Mouse (Mus musculus) ovary, postnatal 36 days (tissue): ENCODE results near the gene Ubr2.

ENCODE experiments used
- DNase-seq: peaks from one replicate; pipeline ENCODE4 v3.0.0; 2022; ENCODE audit warnings: low spot score, mixed read lengths

Ubr2 gene

DNA sequence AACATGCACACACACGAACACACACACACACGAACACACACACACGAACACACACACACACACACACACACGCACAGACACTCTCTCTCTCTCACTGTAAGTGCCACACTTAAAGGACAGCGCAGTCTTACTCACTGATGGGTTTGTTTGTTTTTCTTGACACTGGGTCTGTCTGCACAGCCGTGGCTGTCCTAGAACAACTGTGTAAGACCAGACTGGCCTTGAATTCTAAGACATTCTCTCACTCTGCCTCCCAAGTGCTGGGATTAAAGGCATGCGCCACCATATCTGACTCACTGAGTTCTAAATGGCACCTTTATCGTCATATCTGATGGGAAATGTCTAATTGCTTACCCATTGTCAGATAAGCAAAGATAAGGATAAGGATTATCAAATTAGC lies 7.1 kb downstream of the Ubr2 start:
- DNase-seq = no peak

- DNase-seq = no peak
Observed at GRCm38 (mm10) chr17:47002401-47002800, 8.0 kb downstream of the Ubr2 start.

DNA sequence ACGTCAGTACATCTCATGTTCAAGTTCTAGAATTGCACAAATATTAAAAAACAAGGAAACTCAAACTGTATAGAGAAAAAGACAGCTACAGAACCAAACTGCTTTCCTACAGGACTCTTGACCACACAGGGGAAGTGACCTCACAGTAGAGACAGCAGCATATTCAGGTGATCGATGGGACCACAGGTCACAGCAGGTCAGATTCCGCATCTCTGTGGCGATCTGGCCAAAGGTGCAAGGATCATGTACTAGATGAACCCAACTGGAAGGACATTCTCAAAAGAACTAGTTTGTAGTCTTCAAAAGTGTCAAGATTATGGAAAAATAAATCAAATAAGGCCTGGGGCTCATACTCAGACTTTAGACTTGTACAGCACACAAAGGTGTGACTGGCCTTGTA lies 11.5 kb downstream of the Ubr2 start:
- DNase-seq = no peak

- no peak for DNase-seq
Observed at GRCm38 (mm10) chr17:46996484-46996883, 13.9 kb downstream of the Ubr2 start.

GRCm38 (mm10) chr17:46995621-46996020 lies 14.7 kb downstream of the Ubr2 start:
- DNase-seq = no peak

- no peak for DNase-seq
Observed at GRCm38 (mm10) chr17:46994641-46995398, 15.5 kb downstream of the Ubr2 start.

- DNase-seq = no peak
Observed at GRCm38 (mm10) chr17:46993625-46994024, 16.7 kb downstream of the Ubr2 start.

DNA sequence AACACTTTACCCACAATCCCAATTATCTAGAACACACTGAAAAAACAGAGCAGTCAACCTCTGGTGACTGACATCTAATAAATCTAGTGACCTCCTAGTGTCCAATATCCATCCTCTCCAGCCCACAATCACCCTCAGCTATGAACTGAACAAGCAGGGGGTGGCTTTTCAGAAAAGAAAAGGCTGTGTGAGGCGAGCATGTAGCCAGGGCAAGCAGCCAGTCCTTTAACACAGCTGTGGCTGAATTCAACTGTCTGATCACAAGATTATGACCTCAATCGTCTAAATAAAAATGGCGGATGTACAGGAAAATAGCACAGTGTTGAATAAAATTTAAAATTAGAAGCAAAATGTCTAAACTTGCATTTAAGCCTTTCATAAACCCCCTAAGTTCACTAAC lies 22.7 kb downstream of the Ubr2 start:
- DNase-seq = no peak

DNA sequence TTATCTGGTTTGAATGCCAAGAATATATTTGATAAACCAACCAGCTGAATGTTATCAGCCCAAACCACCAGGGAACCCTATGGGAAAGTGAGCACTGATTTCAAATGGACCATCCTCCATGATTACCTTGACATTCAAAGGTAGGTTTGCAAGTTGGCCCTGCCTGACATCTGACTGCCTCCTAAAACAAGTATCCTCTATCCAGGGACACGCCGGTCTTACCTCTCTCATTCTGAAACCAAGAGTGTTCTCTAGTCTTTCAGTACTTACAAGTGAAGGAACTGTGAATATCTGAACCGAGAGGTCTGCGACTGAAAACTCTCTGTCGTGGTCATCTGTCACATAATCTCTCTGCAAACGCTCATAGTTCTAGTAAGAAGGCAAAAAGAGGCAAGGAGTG lies 30.3 kb downstream of the Ubr2 start:
- no peak for DNase-seq

GRCm38 (mm10) chr17:46975183-46975582 lies 35.2 kb downstream of the Ubr2 start:
- DNase-seq = peak; percentile 46

- DNase-seq = no peak
Observed at GRCm38 (mm10) chr17:46972603-46973002, 37.8 kb downstream of the Ubr2 start.

GRCm38 (mm10) chr17:46966892-46967291 lies 43.5 kb downstream of the Ubr2 start:
- no peak for DNase-seq

GRCm38 (mm10) chr17:46963186-46963585 lies 47.2 kb downstream of the Ubr2 start:
- no peak for DNase-seq

DNA sequence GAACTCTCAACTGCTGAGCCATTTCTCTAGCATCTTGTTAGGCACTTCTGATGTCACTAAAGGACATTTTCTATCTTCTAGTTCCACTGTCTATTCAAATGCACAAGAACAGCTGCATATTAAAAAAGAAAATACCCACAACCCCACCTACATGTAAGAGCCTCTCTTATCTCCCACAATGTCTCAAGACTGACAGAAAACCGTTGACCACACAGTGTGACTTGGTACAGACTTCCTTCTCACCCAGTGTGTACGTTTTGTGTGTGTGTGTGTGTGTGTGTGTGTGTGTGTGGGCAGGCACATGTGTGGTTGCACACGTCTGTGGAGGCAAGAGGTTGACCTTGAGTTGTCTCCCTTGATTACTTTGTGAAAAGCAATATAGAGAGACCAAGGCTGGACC lies 48.2 kb downstream of the Ubr2 start:
- DNase-seq = no peak

- no peak for DNase-seq
Observed at GRCm38 (mm10) chr17:46960216-46960615, 50.1 kb downstream of the Ubr2 start.

DNA sequence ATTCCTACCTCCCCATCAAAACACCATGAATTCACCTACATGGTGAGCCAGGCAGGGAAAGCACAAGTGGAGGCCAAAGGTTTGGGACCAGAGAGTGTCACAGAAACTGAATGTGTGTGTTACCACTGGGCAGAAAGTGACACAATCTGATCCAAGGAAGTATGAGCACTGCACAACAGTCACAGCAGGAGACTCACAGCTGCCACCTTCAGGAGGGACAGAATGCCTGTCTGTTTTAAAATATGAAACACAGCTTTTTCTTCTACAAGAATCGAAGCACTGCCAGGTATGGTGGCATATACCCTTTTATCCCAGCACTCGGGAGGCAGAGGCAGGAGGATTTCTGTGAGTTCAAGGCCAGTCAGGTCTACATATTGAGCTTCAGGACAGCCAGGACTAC lies 52.3 kb downstream of the Ubr2 start:
- no peak for DNase-seq

DNA sequence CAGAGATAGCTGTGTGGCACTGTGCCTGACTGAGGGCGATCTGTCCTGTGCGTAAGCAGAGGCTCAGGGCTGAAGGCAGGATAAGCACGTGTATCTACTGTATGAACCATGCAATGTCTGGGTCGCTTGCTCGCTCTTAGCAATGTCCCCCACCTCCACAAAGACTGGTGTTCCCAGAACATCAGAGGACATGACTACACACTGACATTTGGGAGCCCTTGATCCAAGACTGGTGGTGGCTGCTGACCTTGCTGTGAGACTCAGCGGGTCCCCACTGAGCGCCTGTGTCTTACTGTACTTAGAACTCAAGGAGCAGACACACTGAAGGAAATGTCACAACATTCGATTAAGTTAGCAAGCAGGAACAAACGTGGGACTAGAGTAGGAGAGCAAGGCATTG lies 64.1 kb downstream of the Ubr2 start:
- no peak for DNase-seq

GRCm38 (mm10) chr17:46942421-46942820 lies 67.9 kb downstream of the Ubr2 start:
- DNase-seq = no peak

DNA sequence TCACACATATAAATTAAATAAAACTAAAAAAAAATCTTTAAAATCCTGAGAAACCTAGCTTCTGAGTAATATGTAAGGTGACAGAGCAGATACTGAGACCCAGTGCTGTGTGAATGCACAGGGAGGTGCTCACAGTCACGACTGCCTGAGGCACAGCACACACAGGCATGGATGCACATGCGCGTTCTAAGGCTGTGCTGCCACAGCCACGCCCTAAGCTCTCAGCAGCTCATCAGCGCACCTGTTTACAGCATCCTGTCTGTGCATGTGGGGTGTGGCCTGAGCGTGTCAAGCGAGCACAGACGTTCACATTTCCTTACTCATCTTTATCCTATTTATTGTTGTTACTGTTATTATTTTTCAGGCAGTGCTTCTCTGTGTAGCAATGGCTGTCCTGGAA lies 69.9 kb downstream of the Ubr2 start:
- DNase-seq = no peak

- DNase-seq = peak; percentile 55
Observed at GRCm38 (mm10) chr17:46933557-46934348, 76.6 kb downstream of the Ubr2 start.

DNA sequence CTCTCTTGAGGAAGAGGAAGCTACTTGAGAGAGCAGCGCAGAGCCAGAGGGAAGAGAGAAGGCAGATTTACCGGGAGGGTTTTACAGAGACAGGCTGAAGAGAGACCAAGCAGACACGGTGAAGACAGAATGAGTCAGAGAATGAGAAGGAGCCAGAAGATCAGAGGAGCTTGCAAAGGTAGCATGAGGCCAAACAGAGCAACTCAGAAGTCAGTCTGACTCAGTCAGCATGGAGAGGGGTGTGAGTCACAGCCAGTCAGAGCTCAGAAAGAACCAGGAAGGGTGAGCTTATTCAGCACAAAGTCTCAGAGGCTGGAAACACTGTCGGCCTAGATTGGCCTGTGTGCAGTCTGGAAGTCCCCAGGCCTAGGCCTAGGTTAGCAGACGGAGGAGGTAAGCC lies 77.4 kb downstream of the Ubr2 start:
- DNase-seq = no peak

GRCm38 (mm10) chr17:46929897-46930296 lies 80.5 kb downstream of the Ubr2 start:
- no peak for DNase-seq

GRCm38 (mm10) chr17:46929277-46929676 lies 81.1 kb downstream of the Ubr2 start:
- no peak for DNase-seq

DNA sequence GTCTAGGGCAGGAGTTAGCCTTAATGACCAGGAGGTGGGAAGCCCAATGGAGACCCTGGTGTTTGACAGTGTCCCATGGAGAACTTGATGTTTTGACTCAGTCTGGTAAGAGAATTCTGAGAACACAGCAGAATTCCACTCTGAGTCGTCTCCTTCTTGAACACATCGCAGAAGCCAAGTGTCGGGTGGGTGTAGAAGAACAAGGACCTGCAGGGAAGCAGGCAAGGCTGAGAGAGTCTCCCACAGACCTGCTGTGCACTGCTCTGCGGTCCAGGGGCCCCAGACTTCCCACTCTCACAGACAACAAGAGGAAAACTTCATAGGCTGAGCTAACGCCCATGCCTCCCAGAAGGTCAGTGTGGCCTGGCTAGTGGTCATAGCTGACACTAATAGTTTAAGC lies 82.6 kb downstream of the Ubr2 start:
- DNase-seq = no peak
